Mouse (Mus musculus): ENCODE results near the gene Gm10277. TPM values are rescaled to one million over a fixed set of nuclear protein-coding genes. Genes with fewer than 3 reads are reported as not detected.

Gene Gm10277
- polyA plus RNA-seq, 1 experiment from 2014 or later, result 0.39 TPM

GRCm38 (mm10) chr11:77822781-77823180, 35.2 kb upstream of the Gm10277 start:
- no peak for ATAC-seq (ENCODE audit: insufficient read depth)
- WGBS (ENCODE audit: insufficient replicate concordance), result 25% methylated on average over 7 of the region's 7 CpGs
- H3K36me3 ChIP-seq (replicated peaks), result peaks cover 82% of the 10 kb centered on the region
- H3K9me3 ChIP-seq (replicated peaks), result no peaks in the 10 kb centered on the region
- H3K27me3 ChIP-seq, result no peaks in the 10 kb centered on the region
- H3K9ac ChIP-seq, result no peak overlapping the region
- no peak overlapping the region for H3K27ac ChIP-seq (replicated peaks)
- H3K4me3 ChIP-seq (replicated peaks), result no peak overlapping the region
- H3K4me2 ChIP-seq, result no peak overlapping the region
- H3K4me1 ChIP-seq (replicated peaks), result no peaks in the 10 kb centered on the region

GRCm38 (mm10) chr11:77821648-77822047, 34.1 kb upstream of the Gm10277 start:
- Histone ChIP-seq H3K27me3 (no peaks in the 10 kb centered on the region), H3K4me2 (no peak overlapping the region), H3K27ac (replicated peaks) (no peak overlapping the region), H3K4me1 (replicated peaks) (no peaks in the 10 kb centered on the region), H3K9ac (no peak overlapping the region), H3K4me3 (replicated peaks) (no peak overlapping the region), H3K36me3 (replicated peaks) (peaks cover 76% of the 10 kb centered on the region), H3K9me3 (replicated peaks) (no peaks in the 10 kb centered on the region)
- ATAC-seq (ENCODE audit: insufficient read depth), result no peak
- WGBS (ENCODE audit: insufficient replicate concordance), result 32% methylated on average over 8 of the region's 8 CpGs

- H3K4me1 ChIP-seq (replicated peaks), result peaks cover 2% of the 10 kb centered on the region; the same call in 1 of the 2 replicates
- no peak overlapping the region for H3K4me2 ChIP-seq
- H3K9ac ChIP-seq, result no peak overlapping the region
- H3K27me3 ChIP-seq, result no peaks in the 10 kb centered on the region
- ATAC-seq (ENCODE audit: insufficient read depth), result no peak
- no peaks in the 10 kb centered on the region for H3K9me3 ChIP-seq (replicated peaks)
- 25% methylated on average over 3 of the region's 3 CpGs for WGBS (ENCODE audit: insufficient replicate concordance)
- H3K27ac ChIP-seq (replicated peaks), result no peak overlapping the region
- H3K4me3 ChIP-seq (replicated peaks), result no peak overlapping the region
- H3K36me3 ChIP-seq (replicated peaks), result peaks cover 46% of the 10 kb centered on the region
These were observed 28.5 kb upstream of the Gm10277 start for GRCm38 (mm10) chr11:77816003-77816402.

GRCm38 (mm10) chr11:77813969-77814368, 26.4 kb upstream of the Gm10277 start:
- Histone ChIP-seq H3K27ac (replicated peaks) (no peak overlapping the region), H3K9me3 (replicated peaks) (no peaks in the 10 kb centered on the region), H3K4me1 (replicated peaks) (peaks cover 8% of the 10 kb centered on the region; the same call in 1 of the 2 replicates), H3K4me2 (no peak overlapping the region), H3K27me3 (no peaks in the 10 kb centered on the region), H3K9ac (no peak overlapping the region), H3K4me3 (replicated peaks) (no peak overlapping the region), H3K36me3 (replicated peaks) (peaks cover 27% of the 10 kb centered on the region)
- ATAC-seq (ENCODE audit: insufficient read depth), result no peak
- 76% methylated on average over 2 of the region's 2 CpGs for WGBS (ENCODE audit: insufficient replicate concordance)

GRCm38 (mm10) chr11:77810018-77810417, 22.5 kb upstream of the Gm10277 start:
- no peak overlapping the region for H3K27ac ChIP-seq (replicated peaks)
- H3K27me3 ChIP-seq, result no peaks in the 10 kb centered on the region
- no peak overlapping the region for H3K4me2 ChIP-seq
- 58% methylated on average over 6 of the region's 6 CpGs for WGBS (ENCODE audit: insufficient replicate concordance)
- no peak overlapping the region for H3K4me3 ChIP-seq (replicated peaks)
- H3K9me3 ChIP-seq (replicated peaks), result no peaks in the 10 kb centered on the region
- ATAC-seq (ENCODE audit: insufficient read depth), result no peak
- peaks cover 14% of the 10 kb centered on the region for H3K4me1 ChIP-seq (replicated peaks)
- no peak overlapping the region for H3K9ac ChIP-seq
- H3K36me3 ChIP-seq (replicated peaks), result peaks cover 10% of the 10 kb centered on the region; the same call in 1 of the 2 replicates

GRCm38 (mm10) chr11:77809215-77809614, 21.7 kb upstream of the Gm10277 start:
- Histone ChIP-seq H3K9ac (no peak overlapping the region), H3K27me3 (no peaks in the 10 kb centered on the region), H3K4me3 (replicated peaks) (no peak overlapping the region), H3K4me2 (no peak overlapping the region), H3K36me3 (replicated peaks) (peaks cover 10% of the 10 kb centered on the region; the same call in 1 of the 2 replicates), H3K4me1 (replicated peaks) (peaks cover 14% of the 10 kb centered on the region), H3K9me3 (replicated peaks) (no peaks in the 10 kb centered on the region), H3K27ac (replicated peaks) (no peak overlapping the region)
- WGBS (ENCODE audit: insufficient replicate concordance), result 76% methylated on average over 4 of the region's 4 CpGs
- ATAC-seq (ENCODE audit: insufficient read depth), result no peak

- Histone ChIP-seq H3K4me2 (no peak overlapping the region), H3K9me3 (replicated peaks) (no peaks in the 10 kb centered on the region), H3K36me3 (replicated peaks) (peaks cover 10% of the 10 kb centered on the region; the same call in 1 of the 2 replicates), H3K9ac (no peak overlapping the region), H3K27me3 (no peaks in the 10 kb centered on the region), H3K4me1 (replicated peaks) (peaks cover 17% of the 10 kb centered on the region), H3K27ac (replicated peaks) (no peak overlapping the region), H3K4me3 (replicated peaks) (no peak overlapping the region)
- no peak for ATAC-seq (ENCODE audit: insufficient read depth)
- 56% methylated on average over 5 of the region's 5 CpGs for WGBS (ENCODE audit: insufficient replicate concordance)
These were observed 20.5 kb upstream of the Gm10277 start for GRCm38 (mm10) chr11:77808051-77808465.

- Histone ChIP-seq H3K36me3 (replicated peaks) (peaks cover under 1% of the 10 kb centered on the region; the same call in 1 of the 2 replicates), H3K27me3 (no peaks in the 10 kb centered on the region), H3K27ac (replicated peaks) (no peak overlapping the region), H3K4me1 (replicated peaks) (peaks cover 29% of the 10 kb centered on the region), H3K9ac (no peak overlapping the region), H3K4me3 (replicated peaks) (no peak overlapping the region), H3K9me3 (replicated peaks) (no peaks in the 10 kb centered on the region), H3K4me2 (no peak overlapping the region)
- ATAC-seq (ENCODE audit: insufficient read depth), result no peak
- WGBS (ENCODE audit: insufficient replicate concordance), result 67% methylated on average over 6 of the region's 6 CpGs
These were observed 19.3 kb upstream of the Gm10277 start for GRCm38 (mm10) chr11:77806855-77807254.

GRCm38 (mm10) chr11:77806218-77806617, 18.7 kb upstream of the Gm10277 start:
- WGBS (ENCODE audit: insufficient replicate concordance), result 47% methylated on average over 2 of the region's 2 CpGs

GRCm38 (mm10) chr11:77802341-77802865, 14.9 kb upstream of the Gm10277 start:
- H3K36me3 ChIP-seq (replicated peaks), result no peaks in the 10 kb centered on the region
- H3K4me2 ChIP-seq, result peak overlapping the region; percentile 58
- peak; percentile 7; the same call in 1 of the 2 replicates for ATAC-seq (ENCODE audit: insufficient read depth)
- peak overlapping the region; percentile 55 for H3K27ac ChIP-seq (replicated peaks)
- H3K4me3 ChIP-seq (replicated peaks), result peak overlapping the region; percentile 20
- H3K27me3 ChIP-seq, result no peaks in the 10 kb centered on the region
- peaks cover 42% of the 10 kb centered on the region for H3K4me1 ChIP-seq (replicated peaks)
- H3K9ac ChIP-seq, result no peak overlapping the region
- no peaks in the 10 kb centered on the region for H3K9me3 ChIP-seq (replicated peaks)
- 34% methylated on average over 9 of the region's 9 CpGs for WGBS (ENCODE audit: insufficient replicate concordance)

More at GRCm38 (mm10) chr11:77806218-77806617, 18.7 kb upstream of the Gm10277 start:
- Histone ChIP-seq H3K9me3 (replicated peaks) (no peaks in the 10 kb centered on the region), H3K4me2 (no peak overlapping the region), H3K9ac (no peak overlapping the region), H3K27ac (replicated peaks) (no peak overlapping the region), H3K36me3 (replicated peaks) (no peaks in the 10 kb centered on the region), H3K27me3 (no peaks in the 10 kb centered on the region), H3K4me1 (replicated peaks) (peaks cover 35% of the 10 kb centered on the region), H3K4me3 (replicated peaks) (no peak overlapping the region)
- no peak for ATAC-seq (ENCODE audit: insufficient read depth)

GRCm38 (mm10) chr11:77800869-77801701, 13.5 kb upstream of the Gm10277 start:
- no peaks in the 10 kb centered on the region for H3K9me3 ChIP-seq (replicated peaks)
- peak; percentile 76 for ATAC-seq (ENCODE audit: insufficient read depth)
- H3K36me3 ChIP-seq (replicated peaks), result no peaks in the 10 kb centered on the region
- no peaks in the 10 kb centered on the region for H3K27me3 ChIP-seq
- peaks cover 41% of the 10 kb centered on the region for H3K4me1 ChIP-seq (replicated peaks)
- peak overlapping the region; percentile 23 for H3K4me3 ChIP-seq (replicated peaks)
- 9% methylated on average over 15 of the region's 15 CpGs for WGBS (ENCODE audit: insufficient replicate concordance)
- peak overlapping the region; percentile 67 for H3K27ac ChIP-seq (replicated peaks)
- peak overlapping the region; percentile 58 for H3K4me2 ChIP-seq
- no peak overlapping the region for H3K9ac ChIP-seq

Data from liver, embryonic 15.5 days (tissue).